Mouse (Mus musculus): ENCODE measurements around the gene Inpp5e. TPM values are rescaled to one million over a fixed set of nuclear protein-coding genes. Genes with fewer than 3 reads are reported as not detected.
A peak's percentile ranks its signal among the peaks of the same experiment; 100 is the strongest.

Inpp5e gene
- polyA plus RNA-seq, 1 experiment from 2014 or later, result 20.3 TPM

DNA sequence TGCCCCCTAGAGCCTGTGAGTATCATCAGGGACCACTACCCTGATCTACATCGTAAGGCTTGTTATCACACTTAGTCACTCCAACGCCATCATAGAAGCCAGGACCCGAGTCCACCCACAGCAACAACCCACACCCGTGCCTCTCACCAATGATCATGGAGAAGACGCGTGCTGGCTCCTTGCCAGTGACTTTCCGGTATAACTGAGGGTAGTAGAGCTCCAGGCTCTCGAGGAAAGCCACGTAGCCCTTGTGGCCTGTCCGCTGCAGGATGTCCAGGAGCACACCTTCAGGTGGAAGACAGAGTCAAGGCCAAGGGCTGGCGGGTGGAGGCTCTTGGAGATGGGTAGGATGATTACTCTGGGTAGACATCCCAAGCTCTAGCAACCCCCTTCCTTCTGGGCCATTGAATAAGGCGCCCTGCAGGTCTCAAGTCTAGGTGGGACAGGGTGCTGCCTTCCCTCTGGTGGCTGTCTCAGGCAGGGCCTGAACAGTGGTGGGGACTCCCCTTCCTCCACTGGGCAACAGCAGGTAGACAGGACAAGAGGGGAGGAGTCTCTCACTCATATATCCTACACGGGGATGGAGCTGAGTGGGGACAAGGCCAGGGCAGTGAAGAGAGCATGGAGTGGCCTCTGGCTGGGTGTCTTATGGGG lies 50.2 kb downstream of the Inpp5e start:
- no peak overlapping the region for H3K9ac ChIP-seq
- WGBS, result 77% methylated on average over 13 of the region's 13 CpGs

DNA sequence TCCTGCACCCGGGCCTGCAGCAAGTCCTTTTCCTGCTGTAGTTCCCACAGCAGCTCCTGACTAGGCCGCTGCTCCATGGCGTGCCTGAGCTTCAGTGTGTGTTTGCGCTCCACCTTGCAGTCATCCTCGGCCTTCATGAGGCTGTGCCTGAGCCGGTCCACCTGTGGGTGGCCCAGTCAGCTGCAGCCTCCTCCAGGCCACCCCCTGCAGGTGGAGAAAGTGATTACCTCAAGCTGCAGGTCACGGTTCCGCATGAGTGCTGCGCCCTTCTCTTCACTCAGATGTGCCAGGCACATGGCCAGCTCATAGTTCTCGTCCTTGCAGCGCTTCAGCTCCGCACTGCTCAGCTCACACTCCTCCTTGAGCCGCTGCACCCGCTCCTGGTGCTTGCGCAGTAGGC lies 51.5 kb downstream of the Inpp5e start:
- no peak overlapping the region; the same call in 1 of the 2 replicates for H3K27ac ChIP-seq
- no peaks in the 10 kb centered on the region for H3K27me3 ChIP-seq
- no peaks in the 10 kb centered on the region for H3K9me3 ChIP-seq
- peaks cover 16% of the 10 kb centered on the region for H3K4me1 ChIP-seq
- no peak overlapping the region; the same call in 1 of the 2 replicates for H3K9ac ChIP-seq
- no peaks in the 10 kb centered on the region for H3K36me3 ChIP-seq
- no peak overlapping the region for H3K4me3 ChIP-seq
- H3K4me2 ChIP-seq, result no peak overlapping the region
- 46% methylated on average over 15 of the region's 15 CpGs for WGBS
- ATAC-seq (ENCODE audit: borderline replicate concordance, extremely low read depth, low FRiP score, low TSS enrichment), result no peak

More for the DNA sequence above, 50.2 kb downstream of the Inpp5e start:
- ATAC-seq (ENCODE audit: borderline replicate concordance, extremely low read depth, low FRiP score, low TSS enrichment), result no peak
- peaks cover 4% of the 10 kb centered on the region; the same call in 1 of the 2 replicates for H3K36me3 ChIP-seq
- no peaks in the 10 kb centered on the region for H3K27me3 ChIP-seq
- H3K9me3 ChIP-seq, result no peaks in the 10 kb centered on the region
- no peak overlapping the region for H3K27ac ChIP-seq
- H3K4me2 ChIP-seq, result no peak overlapping the region
- peaks cover 10% of the 10 kb centered on the region for H3K4me1 ChIP-seq
- no peak overlapping the region for H3K4me3 ChIP-seq

DNA sequence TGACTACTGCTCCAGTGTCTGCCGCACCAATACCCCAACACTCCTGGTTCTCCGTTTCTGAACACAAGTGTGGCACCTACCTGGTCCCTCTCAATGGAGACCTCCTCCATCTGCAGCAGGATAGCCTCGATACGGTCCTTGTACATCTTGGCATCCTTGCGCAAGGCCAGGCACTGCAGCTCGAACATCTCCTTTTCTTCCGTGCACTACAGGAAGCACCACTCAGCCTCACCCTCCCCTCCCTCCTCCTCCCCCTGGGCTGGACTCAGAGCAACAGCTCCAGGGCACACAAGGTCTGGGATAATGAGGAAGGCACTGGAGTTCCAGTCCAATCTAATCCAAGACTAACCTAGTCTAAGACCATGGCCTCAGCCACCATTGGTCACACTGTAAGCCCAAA lies 52.3 kb downstream of the Inpp5e start:
- no peaks in the 10 kb centered on the region for H3K9me3 ChIP-seq
- no peak overlapping the region for H3K9ac ChIP-seq
- H3K27me3 ChIP-seq, result no peaks in the 10 kb centered on the region
- 43% methylated on average over 7 of the region's 7 CpGs for WGBS
- no peak overlapping the region for H3K4me2 ChIP-seq
- H3K4me1 ChIP-seq, result peaks cover 19% of the 10 kb centered on the region
- H3K27ac ChIP-seq, result no peak overlapping the region
- H3K36me3 ChIP-seq, result no peaks in the 10 kb centered on the region
- H3K4me3 ChIP-seq, result no peak overlapping the region
- ATAC-seq (ENCODE audit: borderline replicate concordance, extremely low read depth, low FRiP score, low TSS enrichment), result peak; percentile 25; the same call in 1 of the 2 replicates

- H3K9ac ChIP-seq, result no peak overlapping the region
- H3K4me3 ChIP-seq, result no peak overlapping the region
- no peaks in the 10 kb centered on the region for H3K36me3 ChIP-seq
- no peak overlapping the region for H3K4me2 ChIP-seq
- no peak for ATAC-seq (ENCODE audit: borderline replicate concordance, extremely low read depth, low FRiP score, low TSS enrichment)
- 67% methylated on average over 4 of the region's 4 CpGs for WGBS
- H3K27ac ChIP-seq, result no peak overlapping the region
- H3K27me3 ChIP-seq, result no peaks in the 10 kb centered on the region
- no peaks in the 10 kb centered on the region for H3K9me3 ChIP-seq
- H3K4me1 ChIP-seq, result peaks cover 20% of the 10 kb centered on the region
Measured at GRCm38 (mm10) chr2:26356231-26356630, 52.8 kb downstream of the Inpp5e start.

- H3K4me3 ChIP-seq, result no peak overlapping the region
- H3K4me1 ChIP-seq, result peaks cover 28% of the 10 kb centered on the region
- no peak overlapping the region for H3K27ac ChIP-seq
- no peak overlapping the region for H3K9ac ChIP-seq
- no peaks in the 10 kb centered on the region for H3K27me3 ChIP-seq
- no peaks in the 10 kb centered on the region for H3K9me3 ChIP-seq
- 86% methylated on average over 4 of the region's 4 CpGs for WGBS
- no peak for ATAC-seq (ENCODE audit: borderline replicate concordance, extremely low read depth, low FRiP score, low TSS enrichment)
- no peak overlapping the region for H3K4me2 ChIP-seq
- peaks cover 7% of the 10 kb centered on the region; the same call in 1 of the 2 replicates for H3K36me3 ChIP-seq
Measured at GRCm38 (mm10) chr2:26354401-26354800, 54.6 kb downstream of the Inpp5e start.

DNA sequence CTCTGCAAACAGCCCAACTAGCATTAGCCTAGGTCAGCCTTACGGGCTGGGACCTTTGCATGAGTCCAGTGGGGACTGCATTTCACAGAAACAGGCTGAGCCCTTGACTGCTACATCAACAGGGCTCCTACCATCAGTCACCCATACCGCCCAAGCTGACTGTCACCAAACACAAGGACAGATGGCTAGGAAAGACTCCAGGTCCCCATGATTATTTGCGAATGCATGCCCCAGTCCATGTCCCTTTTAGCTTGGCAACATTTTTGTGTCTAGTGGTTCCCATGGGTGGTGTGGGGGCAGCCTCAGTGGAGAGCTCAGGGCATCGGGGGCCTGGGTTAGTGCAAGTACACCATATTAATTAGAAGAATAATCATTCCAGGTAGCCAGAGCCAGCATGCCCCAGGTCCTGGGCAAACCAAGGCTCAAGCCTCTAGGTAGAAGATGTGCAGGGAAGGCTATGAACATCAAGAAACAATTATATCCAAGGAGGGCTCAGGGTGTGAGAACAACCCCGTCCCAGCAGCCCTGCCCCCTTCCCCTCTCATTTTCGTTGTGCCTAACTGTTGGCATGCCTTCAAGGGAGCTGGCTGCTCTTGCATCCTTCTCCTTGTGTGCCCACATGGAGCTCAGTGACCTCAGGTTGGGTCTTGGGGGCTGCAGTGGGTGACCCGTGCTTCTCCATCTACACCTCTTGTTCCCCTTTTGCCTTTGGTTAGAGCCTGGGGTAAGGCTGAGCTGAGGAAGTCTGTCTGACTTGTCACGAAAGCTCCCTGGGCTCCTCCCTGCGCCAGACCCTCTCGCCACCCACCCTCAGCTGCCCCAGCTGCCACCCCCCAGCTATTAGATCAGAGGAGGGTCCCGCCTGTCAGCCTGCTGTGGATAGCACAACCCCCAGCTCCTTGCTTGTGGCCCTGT lies 55.7 kb downstream of the Inpp5e start:
- no peaks in the 10 kb centered on the region for H3K27me3 ChIP-seq
- H3K27ac ChIP-seq, result no peak overlapping the region
- peak overlapping the region; percentile 97 for H3K4me2 ChIP-seq
- H3K4me3 ChIP-seq, result peak overlapping the region; percentile 75
- ATAC-seq (ENCODE audit: borderline replicate concordance, extremely low read depth, low FRiP score, low TSS enrichment), result no peak
- H3K4me1 ChIP-seq, result peaks cover 38% of the 10 kb centered on the region
- 81% methylated on average over 11 of the region's 11 CpGs for WGBS
- H3K36me3 ChIP-seq, result peaks cover 15% of the 10 kb centered on the region; the same call in 1 of the 2 replicates
- peak overlapping the region; percentile 78; the same call in 1 of the 2 replicates for H3K9ac ChIP-seq
- no peaks in the 10 kb centered on the region for H3K9me3 ChIP-seq

DNA sequence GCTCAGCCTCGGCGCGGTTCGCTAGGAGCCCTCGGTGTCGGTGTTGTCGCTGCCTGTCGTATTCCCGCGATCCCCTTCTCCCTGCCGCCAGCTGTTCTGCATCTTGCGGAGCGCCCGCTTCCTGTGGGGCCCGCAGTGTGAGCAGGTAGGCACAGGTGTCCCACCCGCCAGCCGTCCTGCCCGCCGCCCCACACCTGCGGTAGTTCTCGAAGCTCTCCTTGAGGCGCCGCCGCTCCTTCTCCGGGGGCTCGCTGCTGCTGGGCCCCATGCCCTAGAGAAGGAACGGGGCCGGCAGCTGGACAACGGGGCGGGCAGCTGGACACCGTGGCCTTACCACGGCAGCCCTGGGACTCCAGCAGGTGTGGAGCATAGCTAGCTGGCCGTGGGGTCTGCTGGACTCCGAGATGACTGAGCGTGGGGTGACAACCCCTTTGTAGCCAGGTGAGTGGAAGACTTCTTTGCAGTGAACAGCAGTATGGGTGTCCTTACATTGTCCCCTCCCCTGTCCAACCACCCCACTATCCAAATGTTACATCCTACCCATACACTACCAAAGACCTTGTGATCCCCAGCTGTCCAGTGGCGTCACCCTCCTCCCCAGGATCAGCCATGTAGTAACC lies 56.6 kb downstream of the Inpp5e start:
- peak; percentile 21; the same call in 1 of the 2 replicates for ATAC-seq (ENCODE audit: borderline replicate concordance, extremely low read depth, low FRiP score, low TSS enrichment)
- Histone ChIP-seq H3K36me3 (peaks cover 20% of the 10 kb centered on the region; the same call in 1 of the 2 replicates), H3K4me1 (peaks cover 44% of the 10 kb centered on the region), H3K9ac (peak overlapping the region; percentile 78), H3K4me3 (peak overlapping the region; percentile 75), H3K27ac (peak overlapping the region; percentile 67), H3K4me2 (peak overlapping the region; percentile 97), H3K9me3 (no peaks in the 10 kb centered on the region), H3K27me3 (no peaks in the 10 kb centered on the region)
- 2% methylated on average over 36 of the region's 36 CpGs for WGBS

GRCm38 (mm10) chr2:26351358-26352290 lies 57.4 kb downstream of the Inpp5e start, which contains the start of gene Dnlz:
Dnlz (minus strand) TSS chr2:26352110.
- WGBS, result 1% methylated on average over 62 of the region's 62 CpGs
- Histone ChIP-seq H3K4me3 (peak within 1 kb of the TSS; percentile 75), H3K4me2 (peak within 1 kb of the TSS; percentile 97), H3K27me3 (no peaks in the 10 kb centered on the region), H3K27ac (peak within 1 kb of the TSS; percentile 87), H3K9ac (peak within 1 kb of the TSS; percentile 93), H3K9me3 (no peaks in the 10 kb centered on the region), H3K4me1 (peaks cover 44% of the 10 kb centered on the region), H3K36me3 (peaks cover 28% of the 10 kb centered on the region; the same call in 1 of the 2 replicates)
- peak; percentile 74 for ATAC-seq (ENCODE audit: borderline replicate concordance, extremely low read depth, low FRiP score, low TSS enrichment)

DNA sequence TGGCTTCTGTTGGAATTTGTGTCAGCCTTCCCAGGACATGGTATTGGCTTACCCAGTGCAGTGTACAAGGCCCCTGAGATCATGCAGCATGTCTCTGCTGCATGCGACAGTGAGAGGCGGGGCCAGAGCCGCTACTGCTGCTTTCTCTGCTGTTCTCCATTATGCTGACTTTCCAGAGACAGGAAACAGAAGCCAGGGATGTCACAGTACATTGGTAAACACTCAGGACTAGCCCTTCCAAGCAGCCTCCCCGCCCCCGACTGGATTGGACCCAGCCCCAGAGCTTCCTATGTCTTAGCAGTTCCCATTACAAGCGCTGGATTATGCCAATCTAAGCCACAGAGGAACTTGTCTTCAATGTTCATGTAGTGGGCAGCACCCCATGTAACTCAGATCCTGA lies 60.8 kb downstream of the Inpp5e start:
- H3K27me3 ChIP-seq, result no peaks in the 10 kb centered on the region
- H3K4me2 ChIP-seq, result no peak overlapping the region
- H3K27ac ChIP-seq, result peak overlapping the region; percentile 56
- ATAC-seq (ENCODE audit: borderline replicate concordance, extremely low read depth, low FRiP score, low TSS enrichment), result peak; percentile 24
- H3K4me1 ChIP-seq, result peaks cover 40% of the 10 kb centered on the region
- 32% methylated on average over 6 of the region's 6 CpGs for WGBS
- H3K4me3 ChIP-seq, result no peak overlapping the region
- H3K36me3 ChIP-seq, result peaks cover 55% of the 10 kb centered on the region
- no peaks in the 10 kb centered on the region for H3K9me3 ChIP-seq
- H3K9ac ChIP-seq, result no peak overlapping the region
